Mouse (Mus musculus) heart, embryonic 12.5 days (tissue): Measurements from ENCODE around the gene Mink1. TPM values are rescaled to one million over a fixed set of nuclear protein-coding genes. Genes with fewer than 3 reads are reported as not detected.

Experiments
- ATAC-seq: fragments of 200-750 bp; cut with Nextera tagmentation; 2 replicates; pipeline ENCODE4 v1.8.0; 2017; ENCODE audit warnings: moderate TSS enrichment, moderate library complexity; ENCODE audit not compliant: insufficient number of reproducible peaks, low FRiP score
- H3K27ac ChIP-seq: fragments of 300-500 bp; sonication (generic); 2 replicates; pipeline ENCODE4 v1.5.1; 2016; ENCODE audit warnings: mild to moderate bottlenecking, moderate library complexity; ENCODE audit not compliant: poor library complexity, severe bottlenecking
- H3K27me3 ChIP-seq: fragments of 300-500 bp; sonication (generic); replicated peaks from 2 replicates; pipeline ENCODE4 v1.6.1; 2016; ENCODE audit warnings: mild to moderate bottlenecking, moderate library complexity
- H3K36me3 ChIP-seq: fragments of 300-500 bp; sonication (generic); 2 replicates; pipeline ENCODE4 v1.6.1; 2016; ENCODE audit warnings: mild to moderate bottlenecking, moderate library complexity
- H3K4me1 ChIP-seq: fragments of 300-500 bp; sonication (generic); replicated peaks from 2 replicates; pipeline ENCODE4 v1.6.1; 2016; ENCODE audit warnings: mild to moderate bottlenecking
- H3K4me2 ChIP-seq: fragments of 300-500 bp; sonication (generic); 2 replicates; pipeline ENCODE4 v1.6.1; 2016; ENCODE audit warnings: mild to moderate bottlenecking, moderate library complexity
- H3K4me3 ChIP-seq: fragments of 300-500 bp; sonication (generic); 2 replicates; pipeline ENCODE4 v1.5.1; 2016; ENCODE audit warnings: mild to moderate bottlenecking
- H3K9ac ChIP-seq: fragments of 300-500 bp; sonication (generic); 2 replicates; pipeline ENCODE4 v1.6.1; 2016; ENCODE audit warnings: mild to moderate bottlenecking, moderate library complexity
- H3K9me3 ChIP-seq: fragments of 300-500 bp; sonication (generic); replicated peaks from 2 replicates; pipeline ENCODE4 v1.6.1; 2016; ENCODE audit warnings: mild to moderate bottlenecking, moderate library complexity
- WGBS: fragments of 180-500 bp; shearing (Covaris S2); methylation state at CpG from one replicate; pipeline ENCODE4 v1.1.7; 2016; 5-methylcytosine and 5-hydroxymethylcytosine counted together
- polyA plus RNA-seq: library from polyadenylated mRNA; unstranded; fragments of >200 nt; fragmentation: Nextera tagmentation; extraction: Ambion mirVana; gene quantifications from 2 replicates; pipeline ENCODE4 v1.2.1, GENCODE M21; 2016

The Mink1 gene
- polyA plus RNA-seq, 1 experiment from 2014 or later = 13.7 TPM

DNA sequence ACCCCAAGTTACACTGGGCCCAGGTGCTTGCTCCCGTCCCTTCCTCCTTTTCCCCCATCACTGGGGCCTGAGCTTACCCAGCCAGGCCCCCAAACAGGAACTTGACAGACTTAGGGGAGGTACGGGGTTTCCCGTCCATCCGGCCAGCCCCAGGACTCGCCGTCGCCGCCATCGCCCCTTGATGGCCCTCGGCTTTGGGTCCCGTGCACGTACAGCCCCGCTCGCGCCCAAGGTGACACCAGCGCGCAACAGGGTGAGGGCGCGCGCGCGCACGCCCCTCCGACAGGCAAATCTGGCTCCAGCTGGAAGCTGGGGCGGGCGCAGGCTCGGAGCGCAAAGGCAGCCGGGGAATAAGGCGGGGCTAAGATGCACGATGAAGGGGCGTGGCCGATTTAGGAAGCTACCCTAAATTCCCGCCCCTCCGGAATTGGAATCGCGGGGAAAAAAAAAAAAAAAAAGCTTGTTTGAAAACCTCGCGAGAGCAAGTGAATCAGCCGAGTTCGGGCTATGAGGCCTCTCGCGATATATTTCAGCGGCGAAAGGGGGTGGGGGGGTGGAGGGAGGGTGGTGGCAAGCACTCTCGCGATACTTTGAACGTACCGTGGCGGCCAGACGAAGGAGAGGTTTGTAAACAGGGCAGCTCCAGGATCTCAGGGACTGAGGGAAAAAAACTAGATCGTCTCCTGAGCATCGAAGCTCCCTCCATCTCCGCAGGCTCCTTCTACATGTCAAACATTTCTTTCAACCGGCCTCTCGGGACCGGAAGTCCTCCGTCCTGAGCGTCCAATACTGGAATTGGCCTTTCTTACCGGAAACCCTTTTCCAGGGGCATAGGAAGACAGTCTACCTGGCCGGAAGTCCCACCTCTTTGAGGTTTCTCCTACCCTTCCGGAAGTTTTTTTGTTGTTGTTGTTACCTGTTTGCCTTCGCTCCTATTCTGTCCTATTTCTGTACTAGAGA is 84.3 kb downstream of the Mink1 start, which contains the start of the genes Rnf167 and Slc25a11:
TSS of gene Rnf167 (plus strand) at position 545 of the 960 bp plus-strand sequence.
TSS of gene Slc25a11 (minus strand) at position 789 of the 960 bp plus-strand sequence.
- H3K4me3 ChIP-seq = peak within 1 kb of the TSS; percentile 89
- H3K36me3 ChIP-seq = peaks cover 68% of the 10 kb centered on the region
- H3K9ac ChIP-seq = peak within 1 kb of the TSS; percentile 97
- H3K4me2 ChIP-seq = peak within 1 kb of the TSS; percentile 98
- peak; percentile 89 for ATAC-seq
- H3K27ac ChIP-seq = peak within 1 kb of the TSS; percentile 99
- no peaks in the 10 kb centered on the region for H3K27me3 ChIP-seq
- WGBS = under 1% methylated on average over 63 of the region's 63 CpGs
- H3K4me1 ChIP-seq = peaks cover 51% of the 10 kb centered on the region
- no peaks in the 10 kb centered on the region for H3K9me3 ChIP-seq

DNA sequence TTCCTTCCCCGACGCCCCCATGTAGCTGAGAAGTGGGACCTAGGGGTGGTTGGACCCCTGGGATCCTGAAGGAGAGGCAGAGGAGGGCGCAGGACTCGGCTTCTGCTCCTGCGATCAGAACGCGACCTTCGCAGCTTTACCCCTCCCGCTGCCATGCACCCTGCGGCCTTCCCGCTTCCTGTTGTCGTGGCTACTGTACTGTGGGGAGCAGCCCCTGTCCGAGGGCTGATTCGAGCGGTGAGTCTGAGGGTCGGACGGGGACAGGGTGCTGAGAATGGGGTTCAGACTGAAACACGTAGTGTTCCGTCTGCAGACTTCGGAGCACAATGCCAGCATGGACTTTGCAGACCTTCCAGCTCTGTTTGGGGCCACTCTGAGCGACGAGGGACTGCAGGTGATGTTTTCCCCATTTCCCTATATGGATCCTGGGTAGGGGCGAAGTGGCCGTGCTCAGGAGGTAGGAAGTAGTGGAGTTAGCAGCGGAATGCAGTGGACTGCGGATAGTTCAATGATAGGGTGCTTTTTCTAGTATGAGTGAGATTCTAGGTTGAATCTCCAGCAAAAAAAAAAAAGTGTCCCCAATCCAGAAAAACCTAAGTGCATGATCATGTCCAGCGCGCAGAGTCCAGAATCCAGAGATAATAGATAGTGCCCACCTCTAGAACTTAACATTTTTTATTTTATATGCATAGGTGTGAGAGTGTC is 85.2 kb downstream of the Mink1 start:
- Histone ChIP-seq H3K4me2 (peak overlapping the region; percentile 98), H3K4me3 (peak overlapping the region; percentile 89), H3K9me3 (no peaks in the 10 kb centered on the region), H3K4me1 (peaks cover 60% of the 10 kb centered on the region), H3K9ac (peak overlapping the region; percentile 89), H3K36me3 (peaks cover 74% of the 10 kb centered on the region), H3K27me3 (no peaks in the 10 kb centered on the region), H3K27ac (peak overlapping the region; percentile 95)
- 0 out of 2 replicates have a peak, but pooled peaks have one; percentile 7 for ATAC-seq
- 4% methylated on average over 28 of the region's 28 CpGs for WGBS

DNA sequence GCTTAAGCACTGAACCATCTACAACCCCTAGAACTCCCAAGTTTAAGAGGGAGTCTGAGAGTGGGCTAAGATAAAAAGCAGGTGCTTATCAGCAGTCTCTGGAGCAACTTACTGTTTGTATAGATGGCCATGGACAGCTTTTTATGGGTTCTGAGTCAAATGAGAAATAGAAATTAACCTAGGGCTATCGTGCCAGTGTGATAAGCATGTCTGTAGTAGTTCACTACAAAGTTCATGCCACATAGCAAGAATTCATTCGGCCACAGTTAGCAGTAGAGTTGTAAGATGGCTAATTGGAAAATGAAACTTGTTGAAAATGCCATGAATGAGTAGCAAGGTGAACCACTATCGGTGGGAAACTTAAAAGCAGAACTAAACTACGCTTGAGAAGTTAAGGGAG is 85.8 kb downstream of the Mink1 start:
- H3K9ac ChIP-seq = peak overlapping the region; percentile 89
- no peaks in the 10 kb centered on the region for H3K9me3 ChIP-seq
- peak overlapping the region; percentile 89 for H3K4me3 ChIP-seq
- no peaks in the 10 kb centered on the region for H3K27me3 ChIP-seq
- 69% methylated on average over 4 of the region's 4 CpGs for WGBS
- no peak for ATAC-seq
- peaks cover 62% of the 10 kb centered on the region for H3K4me1 ChIP-seq
- H3K4me2 ChIP-seq = peak overlapping the region; percentile 98
- H3K27ac ChIP-seq = peak overlapping the region; percentile 95
- H3K36me3 ChIP-seq = peaks cover 68% of the 10 kb centered on the region

DNA sequence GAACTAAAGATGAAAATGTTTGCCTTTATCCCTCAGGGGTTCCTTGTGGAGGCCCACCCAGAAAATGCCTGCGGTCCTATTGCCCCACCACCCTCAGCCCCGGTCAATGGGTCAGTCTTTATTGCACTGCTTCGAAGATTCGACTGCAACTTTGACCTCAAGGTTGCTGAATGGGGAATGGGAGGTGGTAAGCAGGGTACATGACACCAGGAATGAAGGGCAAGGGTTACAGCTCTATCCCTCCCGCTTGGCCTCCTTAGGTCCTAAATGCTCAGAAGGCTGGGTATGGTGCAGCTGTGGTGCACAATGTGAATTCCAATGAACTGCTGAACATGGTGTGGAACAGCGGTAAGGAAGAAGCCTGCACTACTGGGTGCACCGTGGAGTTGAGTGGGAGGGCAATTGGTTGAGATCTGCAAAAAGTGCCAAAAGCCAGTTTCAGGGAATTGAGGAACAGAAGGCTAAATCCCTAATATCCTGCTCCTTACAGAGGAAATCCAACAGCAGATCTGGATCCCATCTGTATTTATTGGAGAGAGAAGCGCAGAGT is 86.6 kb downstream of the Mink1 start:
- H3K36me3 ChIP-seq = peaks cover 62% of the 10 kb centered on the region
- peaks cover 62% of the 10 kb centered on the region for H3K4me1 ChIP-seq
- H3K27ac ChIP-seq = 0 out of 2 replicates have a peak overlapping the region, but pooled peaks have one; percentile 23
- no peak for ATAC-seq
- no peaks in the 10 kb centered on the region for H3K9me3 ChIP-seq
- 80% methylated on average over 8 of the region's 8 CpGs for WGBS
- peak overlapping the region; percentile 98 for H3K4me2 ChIP-seq
- 0 out of 2 replicates have a peak overlapping the region, but pooled peaks have one; percentile 52 for H3K9ac ChIP-seq
- no peaks in the 10 kb centered on the region for H3K27me3 ChIP-seq
- H3K4me3 ChIP-seq = peak overlapping the region; percentile 89; the same call in 1 of the 2 replicates

- H3K4me3 ChIP-seq = no peak overlapping the region; the same call in 1 of the 2 replicates
- peaks cover 55% of the 10 kb centered on the region for H3K4me1 ChIP-seq
- peaks cover 49% of the 10 kb centered on the region for H3K36me3 ChIP-seq
- ATAC-seq = no peak
- H3K9me3 ChIP-seq = no peaks in the 10 kb centered on the region
- no peaks in the 10 kb centered on the region for H3K27me3 ChIP-seq
- peak overlapping the region; percentile 23 for H3K4me2 ChIP-seq
- H3K9ac ChIP-seq = peak overlapping the region; percentile 44
- 68% methylated on average over 12 of the region's 12 CpGs for WGBS
- H3K27ac ChIP-seq = peak overlapping the region; percentile 10; the same call in 1 of the 2 replicates
Observed at GRCm38 (mm10) chr11:70650322-70651175, 87.9 kb downstream of the Mink1 start.

GRCm38 (mm10) chr11:70651391-70651790 is 88.7 kb downstream of the Mink1 start:
- no peak overlapping the region; the same call in 1 of the 2 replicates for H3K4me3 ChIP-seq
- H3K9me3 ChIP-seq = no peaks in the 10 kb centered on the region
- no peak for ATAC-seq
- no peak overlapping the region for H3K9ac ChIP-seq
- H3K27me3 ChIP-seq = no peaks in the 10 kb centered on the region
- no peak overlapping the region for H3K27ac ChIP-seq
- peak overlapping the region; percentile 23; the same call in 1 of the 2 replicates for H3K4me2 ChIP-seq
- 53% methylated on average over 2 of the region's 2 CpGs for WGBS
- peaks cover 45% of the 10 kb centered on the region for H3K36me3 ChIP-seq
- H3K4me1 ChIP-seq = peaks cover 54% of the 10 kb centered on the region

DNA sequence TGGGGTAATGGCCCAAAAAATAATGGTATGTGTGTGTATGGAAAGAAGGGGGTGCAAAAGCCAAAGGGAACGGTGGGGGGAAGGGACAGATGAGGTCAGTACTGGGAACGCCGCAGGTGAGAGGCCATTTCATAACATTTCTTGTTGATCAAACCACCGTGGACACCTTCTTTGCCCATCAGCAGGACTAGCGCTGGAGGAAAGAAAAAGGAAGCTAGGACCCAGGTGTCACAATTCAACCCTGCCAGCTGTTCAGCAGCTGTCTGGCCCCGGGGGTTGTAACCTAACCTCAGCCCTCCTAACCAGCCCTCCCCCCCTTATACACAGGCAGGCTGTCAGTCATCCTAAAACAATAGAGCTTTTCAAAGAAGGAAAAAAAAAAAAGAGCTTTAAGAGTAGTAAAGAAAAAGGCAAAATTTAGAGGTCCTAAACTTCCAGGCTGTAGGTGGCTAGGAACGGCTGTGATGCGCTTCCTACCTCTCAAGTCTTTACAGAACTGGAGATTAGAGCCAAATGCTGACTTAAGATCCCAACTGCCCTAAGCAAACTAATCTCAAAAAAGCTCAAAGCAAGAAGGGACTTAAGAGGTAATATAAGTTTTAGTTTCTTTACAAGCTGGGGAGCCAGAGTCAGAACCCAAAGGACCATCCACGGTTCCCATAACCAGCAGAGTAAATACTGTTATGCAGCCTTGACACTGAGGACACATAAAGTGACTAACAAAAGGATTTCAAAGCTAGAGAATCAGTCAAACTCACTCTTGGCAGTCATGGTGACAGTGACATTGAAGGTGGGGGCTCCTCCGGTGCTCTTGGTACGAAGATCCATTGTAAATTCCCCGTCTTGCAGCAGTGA is 89.6 kb downstream of the Mink1 start:
- peak overlapping the region; percentile 78 for H3K4me3 ChIP-seq
- H3K4me1 ChIP-seq = peaks cover 63% of the 10 kb centered on the region

GRCm38 (mm10) chr11:70652884-70653344 is 90.2 kb downstream of the Mink1 start:
- Histone ChIP-seq H3K4me2 (peak overlapping the region; percentile 82), H3K4me3 (peak overlapping the region; percentile 78), H3K4me1 (peaks cover 68% of the 10 kb centered on the region), H3K9ac (peak overlapping the region; percentile 94), H3K9me3 (no peaks in the 10 kb centered on the region), H3K27ac (peak overlapping the region; percentile 96), H3K36me3 (peaks cover 45% of the 10 kb centered on the region), H3K27me3 (no peaks in the 10 kb centered on the region)
- 40% methylated on average over 6 of the region's 6 CpGs for WGBS
- ATAC-seq = no peak

More for the DNA sequence above, 89.6 kb downstream of the Mink1 start:
- H3K4me2 ChIP-seq = peak overlapping the region; percentile 82
- peak overlapping the region; percentile 94 for H3K9ac ChIP-seq
- H3K27ac ChIP-seq = peak overlapping the region; percentile 96; the same call in 1 of the 2 replicates
- H3K27me3 ChIP-seq = no peaks in the 10 kb centered on the region
- peaks cover 45% of the 10 kb centered on the region for H3K36me3 ChIP-seq
- H3K9me3 ChIP-seq = no peaks in the 10 kb centered on the region
- 66% methylated on average over 12 of the region's 12 CpGs for WGBS
- no peak for ATAC-seq

GRCm38 (mm10) chr11:70653345-70654197 is 90.9 kb downstream of the Mink1 start:
- peak overlapping the region; percentile 94 for H3K9ac ChIP-seq
- H3K9me3 ChIP-seq = no peaks in the 10 kb centered on the region
- peak overlapping the region; percentile 96 for H3K27ac ChIP-seq
- peak overlapping the region; percentile 78 for H3K4me3 ChIP-seq
- peaks cover 41% of the 10 kb centered on the region for H3K36me3 ChIP-seq
- WGBS = under 1% methylated on average over 60 of the region's 63 CpGs
- peaks cover 69% of the 10 kb centered on the region for H3K4me1 ChIP-seq
- peak overlapping the region; percentile 82 for H3K4me2 ChIP-seq
- peak; percentile 66 for ATAC-seq
- H3K27me3 ChIP-seq = no peaks in the 10 kb centered on the region
